Mouse (Mus musculus) thymus, adult 2 months (tissue): ENCODE results near the gene Foxk1.

ENCODE experiments used
- CTCF ChIP-seq: fragments of 200-500 bp; IDR thresholded peaks from 2 replicates; pipeline ENCODE4 v1.5.1; 2012; ENCODE audit warnings: mild to moderate bottlenecking, control low read depth, low read length, moderate library complexity, borderline replicate concordance; ENCODE audit not compliant: control insufficient read depth, poor library complexity, insufficient read depth; ENCODE audit errors: extremely low read depth
- POLR2A ChIP-seq: fragments of 200-500 bp; IDR thresholded peaks from 2 replicates; pipeline ENCODE4 v1.6.1; 2012; ENCODE audit warnings: mild to moderate bottlenecking, low read length, control low read depth, moderate library complexity; ENCODE audit not compliant: control insufficient read depth, poor library complexity, insufficient read depth; ENCODE audit errors: extremely low read depth

GRCm38 (mm10) chr5:142386329-142386728, 15.0 kb upstream of the Foxk1 start:
- no peak for TF ChIP-seq POLR2A
- no peak for TF ChIP-seq CTCF
